Mouse (Mus musculus): ENCODE measurements around the gene 1700025G04Rik.

DNA sequence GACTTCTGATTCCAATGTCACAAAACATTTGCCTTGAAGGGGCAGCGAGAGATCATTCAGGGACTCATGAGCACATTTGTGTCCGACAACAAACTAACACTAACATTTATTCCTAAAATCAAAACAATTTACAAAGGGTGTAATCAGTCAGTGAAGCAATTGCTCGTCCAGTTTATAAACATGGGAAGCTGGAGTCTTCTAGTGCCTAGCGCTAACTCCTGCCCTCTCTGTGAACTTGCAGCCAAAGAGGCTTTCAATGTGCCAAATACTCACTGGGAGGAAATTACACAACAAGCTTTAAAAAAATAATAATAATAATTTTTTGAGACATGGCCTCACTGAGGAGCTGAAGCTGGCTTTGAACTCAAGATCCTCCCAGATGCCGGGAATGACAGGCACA is 57.8 kb downstream of the 1700025G04Rik start:
- TF ChIP-seq CTCF (conservative IDR thresholded peaks at IDR 0.05; ENCODE audit: insufficient read depth, insufficient read length, low read depth, low read length) (no peak), POLR2A (IDR thresholded peaks at IDR 0.05; ENCODE audit: low read depth, low read length) (no peak)
